15 mouse cellular contexts compared by ENCODE assay signal in the genomic region with DNA sequence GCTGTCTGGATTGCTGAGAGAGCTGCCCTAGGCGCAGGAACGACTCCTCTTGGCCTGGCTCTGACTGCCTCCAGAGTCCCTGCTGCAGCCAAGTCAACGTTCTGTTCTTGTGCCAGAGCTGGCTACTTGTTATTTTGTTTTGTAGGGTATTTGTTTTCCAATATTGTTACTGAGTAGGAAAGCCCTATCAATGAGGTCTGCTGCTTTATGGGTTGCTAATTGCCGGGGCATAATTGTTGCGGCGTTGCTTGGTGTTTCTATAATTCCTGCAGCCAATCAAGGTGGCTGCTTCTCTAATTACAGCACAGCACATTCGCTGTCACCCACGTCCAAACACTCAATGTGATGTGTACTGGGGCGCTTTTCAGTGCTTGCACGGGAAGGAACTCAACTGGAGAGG.
DNase-seq lines count a peak whose midpoint lies in the region.
"Had no signal": no experiment of that assay in that cellular context is flagged by ENCODE, and none has a peak within 500 bp of the region (broad histone marks: within the 10 kb centered on the region; RNA-seq: fewer than 3 reads in every experiment).

No protein-coding gene starts in this region.

- DNase-seq in cerebellum, postnatal 14 days = peak; percentile 20 to 27
- DNase-seq in cerebellum, adult 18-20 months = no peak
- DNase-seq in layer of hippocampus, adult 9-11 months = peak; percentile 5
- DNase-seq in layer of hippocampus, adult 9-10 months (ENCODE audit: low spot score) = no peak
- DNase-seq in right cerebral cortex, postnatal 10 days (ENCODE audit: low spot score in 2 of 2) = peak; percentile 35 to 37
- no peak for DNase-seq in right cerebral cortex, adult 2 months (ENCODE audit: low spot score in 2 of 2)
- no peak for DNase-seq in urinary bladder, postnatal 14 days (ENCODE audit: low spot score)
- DNase-seq: adrenal gland, postnatal 14 days; cerebellum, adult 9-10 months; gastrocnemius, postnatal 10 days; heart, postnatal 10 days; kidney, postnatal 36 days; lung, postnatal 4 days; right cerebral cortex, postnatal 25 days; spleen, adult 18-20 months had no signal

Comparison
In these comparisons a context has a peak if more than half of its experiments do, and no peak if none do; other contexts are left out.
1. DNase-seq: peak in cerebellum, postnatal 14 days (2 of 2), layer of hippocampus, adult 9-11 months (single experiment) and right cerebral cortex, postnatal 10 days (2 of 2); none in cerebellum, adult 18-20 months (0 of 2), layer of hippocampus, adult 9-10 months (single experiment), right cerebral cortex, adult 2 months (0 of 2) and urinary bladder, postnatal 14 days (single experiment).